Mouse (Mus musculus): ENCODE measurements around the gene Kif16b. TPM values are rescaled to one million over a fixed set of nuclear protein-coding genes. Genes with fewer than 3 reads are reported as not detected.

The Kif16b gene
- total and polyA plus RNA-seq, 2 experiments from 2014 or later = 11.7 to 38.1 TPM

DNA sequence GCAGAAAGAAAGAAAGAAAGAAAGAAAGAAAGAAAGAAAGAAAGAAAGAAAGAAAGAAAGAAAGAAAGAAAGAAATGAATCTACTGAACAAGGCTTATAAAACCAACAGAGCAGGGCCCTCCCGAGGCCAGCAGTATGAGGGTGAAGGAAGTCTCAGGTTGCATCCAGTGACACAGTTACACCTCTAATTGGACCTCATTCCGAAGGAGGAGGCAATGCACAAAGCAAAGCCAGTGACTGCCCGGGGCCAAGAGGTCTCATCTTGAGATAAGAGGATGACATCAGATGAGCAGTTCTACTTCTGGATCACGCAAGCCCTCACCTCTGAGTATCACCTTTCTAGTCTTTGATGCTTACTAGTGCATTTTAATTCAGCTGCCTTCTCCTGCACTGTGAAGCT lies 20.2 kb downstream of the Kif16b start:
- H3K9ac ChIP-seq (replicated peaks; ENCODE audit: low read depth, low read length) = no peak overlapping the region
- H3K27ac ChIP-seq (ENCODE audit: low read depth) = peak overlapping the region; percentile 58

DNA sequence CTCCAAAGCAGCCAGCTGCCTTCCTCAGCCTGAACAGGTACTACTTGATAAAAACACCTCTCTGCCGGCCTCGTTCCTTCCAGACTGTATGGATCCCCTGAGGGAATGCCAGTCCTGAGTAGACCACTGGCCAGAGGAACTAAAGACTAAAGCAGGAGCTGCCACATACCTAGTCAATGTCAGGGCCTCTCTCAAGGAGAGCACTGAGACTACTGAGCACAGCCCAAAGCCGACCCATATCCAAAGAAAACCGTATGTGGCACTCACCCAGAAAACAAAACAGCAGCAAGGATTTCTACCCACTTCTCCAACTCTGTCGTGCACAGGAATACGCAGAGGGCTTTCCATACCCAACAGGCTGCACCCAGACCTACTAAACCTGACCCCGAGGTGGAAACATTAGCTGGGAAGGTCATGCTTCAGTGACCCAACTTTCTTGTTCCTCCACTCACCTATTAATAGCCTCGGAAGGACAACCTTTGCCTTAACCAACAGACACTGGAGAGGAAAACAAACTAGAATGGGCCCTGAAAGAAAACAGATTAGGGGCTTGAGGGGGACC lies 22.0 kb downstream of the Kif16b start:
- TF ChIP-seq CTCF (IDR thresholded peaks at IDR 0.05; ENCODE audit: low read depth) (no peak), EP300 (IDR thresholded peaks at IDR 0.05; ENCODE audit: low read depth) (no peak)
- Histone ChIP-seq H3K36me3 (replicated peaks; ENCODE audit: control insufficient read depth, insufficient read depth, low read length) (no peaks in the 10 kb centered on the region), H3K4me2 (ENCODE audit: low read depth, low read length) (no peak overlapping the region), H3K4me1 (ENCODE audit: control insufficient read depth, insufficient read depth) (peaks cover 47% of the 10 kb centered on the region), H3K27me3 (ENCODE audit: control insufficient read depth, insufficient read depth, low read length) (no peaks in the 10 kb centered on the region), H3K27ac (ENCODE audit: low read depth) (peak overlapping the region; percentile 2; the same call in 1 of the 2 replicates), H3K4me3 (ENCODE audit: low read depth, low read length) (no peak overlapping the region), H3K9ac (replicated peaks; ENCODE audit: low read depth, low read length) (no peak overlapping the region), H3K9me3 (replicated peaks; ENCODE audit: control insufficient read depth, low read length) (no peaks in the 10 kb centered on the region)
- no peak for DNase-seq (ENCODE audit: low spot score)
- 68% methylated on average over 8 of the region's 8 CpGs for WGBS
- no peak for ATAC-seq (ENCODE audit: insufficient read depth, low read depth)

More for the DNA sequence above, 20.2 kb downstream of the Kif16b start:
- WGBS = 34% methylated on average over 4 of the region's 4 CpGs
- no peak for ATAC-seq (ENCODE audit: insufficient read depth, low read depth)
- TF ChIP-seq EP300 (IDR thresholded peaks at IDR 0.05; ENCODE audit: low read depth) (no peak), CTCF (IDR thresholded peaks at IDR 0.05; ENCODE audit: low read depth) (no peak)
- Histone ChIP-seq H3K4me2 (ENCODE audit: low read depth, low read length) (no peak overlapping the region), H3K9me3 (replicated peaks; ENCODE audit: control insufficient read depth, low read length) (no peaks in the 10 kb centered on the region), H3K27me3 (ENCODE audit: control insufficient read depth, insufficient read depth, low read length) (no peaks in the 10 kb centered on the region), H3K4me1 (ENCODE audit: control insufficient read depth, insufficient read depth) (peaks cover 42% of the 10 kb centered on the region), H3K4me3 (ENCODE audit: low read depth, low read length) (no peak overlapping the region), H3K36me3 (replicated peaks; ENCODE audit: control insufficient read depth, insufficient read depth, low read length) (no peaks in the 10 kb centered on the region)
- DNase-seq (ENCODE audit: low spot score) = no peak

DNA sequence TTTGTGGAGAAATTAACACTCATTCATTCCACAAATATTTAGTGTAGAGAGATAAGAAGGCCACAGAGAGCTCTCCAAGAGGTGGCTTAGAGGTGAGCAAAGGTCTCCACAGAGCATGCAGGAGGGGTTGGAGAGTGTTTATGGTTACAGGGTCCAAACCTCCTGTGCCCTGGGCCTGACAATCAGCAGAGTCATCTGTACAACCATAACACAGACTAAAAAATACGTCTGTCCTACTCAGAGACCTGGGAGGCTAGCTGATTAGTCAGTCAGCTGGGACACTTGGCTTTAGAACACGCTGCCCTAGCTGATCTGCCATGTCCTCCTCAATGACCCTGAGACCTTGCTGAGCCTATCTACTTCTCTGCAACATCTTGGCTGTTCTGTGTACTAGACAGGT lies 24.7 kb downstream of the Kif16b start:
- H3K27ac ChIP-seq (ENCODE audit: low read depth) = no peak overlapping the region
- H3K9ac ChIP-seq (replicated peaks; ENCODE audit: low read depth, low read length) = no peak overlapping the region
- no peak overlapping the region for H3K4me2 ChIP-seq (ENCODE audit: low read depth, low read length)
- H3K27me3 ChIP-seq (ENCODE audit: control insufficient read depth, insufficient read depth, low read length) = no peaks in the 10 kb centered on the region
- H3K4me3 ChIP-seq (ENCODE audit: low read depth, low read length) = no peak overlapping the region
- ATAC-seq (ENCODE audit: insufficient read depth, low read depth) (no peak), DNase-seq (ENCODE audit: low spot score) (no peak)
- no peaks in the 10 kb centered on the region for H3K36me3 ChIP-seq (replicated peaks; ENCODE audit: control insufficient read depth, insufficient read depth, low read length)
- no peak for TF ChIP-seq EP300 (IDR thresholded peaks at IDR 0.05; ENCODE audit: low read depth)
- no peak for TF ChIP-seq CTCF (IDR thresholded peaks at IDR 0.05; ENCODE audit: low read depth)
- H3K4me1 ChIP-seq (ENCODE audit: control insufficient read depth, insufficient read depth) = peaks cover 36% of the 10 kb centered on the region
- H3K9me3 ChIP-seq (replicated peaks; ENCODE audit: control insufficient read depth, low read length) = no peaks in the 10 kb centered on the region
- 46% methylated on average over 2 of the region's 2 CpGs for WGBS

DNA sequence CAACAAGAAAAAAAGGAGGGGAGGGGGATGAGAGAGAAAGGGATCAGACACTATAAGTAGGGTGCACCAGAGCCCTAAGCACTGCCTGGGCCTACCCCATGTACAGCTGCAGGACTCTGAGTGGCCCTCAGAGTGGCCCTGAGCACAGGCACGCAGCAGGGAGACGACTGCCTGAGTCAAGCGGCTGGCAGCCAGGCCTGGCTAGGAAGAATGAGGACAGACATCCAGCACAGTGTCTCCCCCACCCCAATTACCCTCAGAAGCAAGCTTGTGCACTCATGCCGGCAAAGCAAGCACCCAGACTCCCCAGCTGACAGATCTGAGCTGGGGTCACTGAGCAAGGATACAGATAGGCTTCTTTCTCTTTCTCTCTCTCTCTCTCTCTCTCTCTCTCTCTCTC lies 25.4 kb downstream of the Kif16b start:
- DNase-seq (ENCODE audit: low spot score) = no peak
- ATAC-seq (ENCODE audit: insufficient read depth, low read depth) = no peak
- H3K27me3 ChIP-seq (ENCODE audit: control insufficient read depth, insufficient read depth, low read length) = no peaks in the 10 kb centered on the region
- WGBS = 65% methylated on average over 4 of the region's 4 CpGs
- H3K9ac ChIP-seq (replicated peaks; ENCODE audit: low read depth, low read length) = no peak overlapping the region
- peaks cover 30% of the 10 kb centered on the region for H3K4me1 ChIP-seq (ENCODE audit: control insufficient read depth, insufficient read depth)
- no peaks in the 10 kb centered on the region for H3K36me3 ChIP-seq (replicated peaks; ENCODE audit: control insufficient read depth, insufficient read depth, low read length)
- H3K4me2 ChIP-seq (ENCODE audit: low read depth, low read length) = no peak overlapping the region
- TF ChIP-seq EP300 (IDR thresholded peaks at IDR 0.05; ENCODE audit: low read depth) = no peak
- no peak for TF ChIP-seq CTCF (IDR thresholded peaks at IDR 0.05; ENCODE audit: low read depth)
- no peaks in the 10 kb centered on the region for H3K9me3 ChIP-seq (replicated peaks; ENCODE audit: control insufficient read depth, low read length)
- H3K4me3 ChIP-seq (ENCODE audit: low read depth, low read length) = no peak overlapping the region
- no peak overlapping the region for H3K27ac ChIP-seq (ENCODE audit: low read depth)

GRCm38 (mm10) chr2:142874562-142874961 lies 26.8 kb downstream of the Kif16b start:
- Histone ChIP-seq H3K4me1 (ENCODE audit: control insufficient read depth, insufficient read depth) (peaks cover 23% of the 10 kb centered on the region), H3K4me3 (ENCODE audit: low read depth, low read length) (no peak overlapping the region), H3K27ac (ENCODE audit: low read depth) (no peak overlapping the region), H3K9me3 (replicated peaks; ENCODE audit: control insufficient read depth, low read length) (no peaks in the 10 kb centered on the region), H3K4me2 (ENCODE audit: low read depth, low read length) (no peak overlapping the region), H3K36me3 (replicated peaks; ENCODE audit: control insufficient read depth, insufficient read depth, low read length) (no peaks in the 10 kb centered on the region), H3K9ac (replicated peaks; ENCODE audit: low read depth, low read length) (no peak overlapping the region), H3K27me3 (ENCODE audit: control insufficient read depth, insufficient read depth, low read length) (no peaks in the 10 kb centered on the region)
- TF ChIP-seq EP300 (IDR thresholded peaks at IDR 0.05; ENCODE audit: low read depth) (no peak), CTCF (IDR thresholded peaks at IDR 0.05; ENCODE audit: low read depth) (no peak)
- WGBS = 68% methylated on average over 2 of the region's 2 CpGs
- ATAC-seq (ENCODE audit: insufficient read depth, low read depth) = no peak
- DNase-seq (ENCODE audit: low spot score) = peak; percentile 29

DNA sequence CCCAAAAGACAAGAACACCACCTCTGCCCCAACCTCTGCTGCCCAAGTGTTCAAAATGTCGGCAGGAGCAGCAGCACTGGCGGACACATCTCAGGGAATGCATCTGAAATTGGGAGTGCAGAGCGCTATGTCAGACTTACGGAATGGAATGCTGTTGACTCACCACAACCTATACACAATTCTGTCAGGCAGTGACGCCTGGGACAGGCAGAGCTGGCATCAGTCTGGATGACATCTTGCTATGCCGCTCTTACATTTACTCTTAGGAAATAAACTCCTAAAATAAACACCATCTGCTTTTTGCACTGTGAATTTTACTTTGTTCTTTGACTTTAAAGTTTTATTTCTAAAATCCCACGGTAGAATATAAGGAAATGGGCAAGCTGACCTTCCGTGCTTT lies 31.3 kb downstream of the Kif16b start:
- Histone ChIP-seq H3K9ac (replicated peaks; ENCODE audit: low read depth, low read length) (no peak overlapping the region), H3K27ac (ENCODE audit: low read depth) (no peak overlapping the region), H3K4me1 (ENCODE audit: control insufficient read depth, insufficient read depth) (0 out of 2 replicates have a peak, but pooled peaks cover 9% of the 10 kb centered on the region), H3K4me3 (ENCODE audit: low read depth, low read length) (no peak overlapping the region), H3K4me2 (ENCODE audit: low read depth, low read length) (no peak overlapping the region), H3K27me3 (ENCODE audit: control insufficient read depth, insufficient read depth, low read length) (no peaks in the 10 kb centered on the region), H3K36me3 (replicated peaks; ENCODE audit: control insufficient read depth, insufficient read depth, low read length) (0 out of 2 replicates have a peak, but pooled peaks cover 1% of the 10 kb centered on the region), H3K9me3 (replicated peaks; ENCODE audit: control insufficient read depth, low read length) (no peaks in the 10 kb centered on the region)
- 84% methylated on average over 8 of the region's 8 CpGs for WGBS
- DNase-seq (ENCODE audit: low spot score) (no peak), ATAC-seq (ENCODE audit: insufficient read depth, low read depth) (no peak)
- no peak for TF ChIP-seq EP300 (IDR thresholded peaks at IDR 0.05; ENCODE audit: low read depth)
- no peak for TF ChIP-seq CTCF (IDR thresholded peaks at IDR 0.05; ENCODE audit: low read depth)
